Mouse (Mus musculus) limb, embryonic 15.5 days (tissue): ENCODE measurements around the gene Sepsecs. TPM values are rescaled to one million over a fixed set of nuclear protein-coding genes. Genes with fewer than 3 reads are reported as not detected.

ENCODE experiments used
- ATAC-seq: fragments of 200-750 bp; cut with Nextera tagmentation; 2 replicates; pipeline ENCODE4 v1.8.0; 2017; ENCODE audit warnings: low read depth, moderate TSS enrichment; ENCODE audit not compliant: insufficient number of reproducible peaks, low FRiP score, low TSS enrichment
- H3K27ac ChIP-seq: fragments of 300-500 bp; sonication (generic); 2 replicates; pipeline ENCODE4 v1.5.1; 2015; ENCODE audit warnings: moderate library complexity, mild to moderate bottlenecking, inconsistent platforms
- H3K27me3 ChIP-seq: fragments of 300-500 bp; sonication (generic); 2 replicates; pipeline ENCODE4 v1.6.1; 2015; ENCODE audit warnings: inconsistent platforms
- H3K36me3 ChIP-seq: fragments of 300-500 bp; sonication (generic); 2 replicates; pipeline ENCODE4 v1.6.1; 2015; ENCODE audit warnings: inconsistent platforms
- H3K4me1 ChIP-seq: fragments of 300-500 bp; sonication (generic); 2 replicates; pipeline ENCODE4 v1.6.1; 2015; ENCODE audit warnings: inconsistent platforms
- H3K4me2 ChIP-seq: fragments of 300-500 bp; sonication (generic); 2 replicates; pipeline ENCODE4 v1.6.1; 2015; ENCODE audit warnings: mild to moderate bottlenecking, inconsistent platforms
- H3K4me3 ChIP-seq: fragments of 300-500 bp; sonication (generic); 2 replicates; pipeline ENCODE4 v1.5.1; 2015; ENCODE audit warnings: mild to moderate bottlenecking, inconsistent platforms
- H3K9ac ChIP-seq: fragments of 300-500 bp; sonication (generic); 2 replicates; pipeline ENCODE4 v1.6.1; 2015; ENCODE audit warnings: inconsistent platforms
- H3K9me3 ChIP-seq: fragments of 300-500 bp; sonication (generic); 2 replicates; pipeline ENCODE4 v1.6.1; 2016; ENCODE audit warnings: inconsistent platforms
- WGBS: fragments of 180-500 bp; shearing (Covaris S2); methylation state at CpG from one replicate; pipeline ENCODE4 v1.1.7; 2015; 5-methylcytosine and 5-hydroxymethylcytosine counted together
- polyA plus RNA-seq: library from polyadenylated mRNA; unstranded; fragments of >200 nt; fragmentation: Nextera tagmentation; extraction: Ambion mirVana; gene quantifications from 2 replicates; pipeline ENCODE4 v1.2.1, GENCODE M21; 2015

Gene Sepsecs
- polyA plus RNA-seq, 1 experiment from 2014 or later: 8.5 TPM

DNA sequence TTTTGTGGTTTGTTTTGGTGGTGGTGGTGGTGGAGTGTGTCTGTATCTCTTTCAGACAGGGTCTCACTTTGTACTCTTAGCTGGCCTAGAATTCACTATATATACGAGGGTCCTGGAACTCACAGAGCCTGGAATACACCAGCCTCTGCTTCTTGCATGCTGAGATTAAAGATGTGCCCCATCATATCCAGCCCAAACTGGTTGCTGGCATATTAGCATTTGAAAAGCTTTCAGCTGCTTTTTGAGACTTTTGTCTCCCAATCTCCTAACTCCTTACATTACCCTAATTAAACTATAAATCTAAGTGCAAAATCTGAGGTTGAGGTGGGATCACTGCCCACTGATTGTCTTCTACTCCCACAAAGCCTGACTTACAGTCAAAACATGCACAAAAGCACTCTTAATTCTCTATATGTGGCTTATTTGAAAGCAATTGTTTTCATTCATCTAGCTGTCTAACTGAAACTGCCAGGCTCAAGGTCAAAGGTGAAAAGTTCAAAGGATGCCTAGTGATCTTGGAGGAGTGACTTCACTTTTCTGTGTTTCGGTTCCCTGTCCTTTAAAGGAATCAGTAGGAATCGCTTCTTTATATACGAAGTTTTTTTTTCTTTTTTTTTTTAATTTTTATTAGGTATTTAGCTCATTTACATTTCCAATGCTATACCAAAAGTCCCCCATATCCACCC, 5.0 kb upstream of the Sepsecs start:
- Histone ChIP-seq H3K4me1 (no peaks in the 10 kb centered on the region), H3K9me3 (no peaks in the 10 kb centered on the region), H3K36me3 (no peaks in the 10 kb centered on the region), H3K4me3 (no peak overlapping the region), H3K27ac (no peak overlapping the region), H3K4me2 (no peak overlapping the region), H3K9ac (no peak overlapping the region), H3K27me3 (0 out of 2 replicates have a peak, but pooled peaks cover 3% of the 10 kb centered on the region)
- 76% methylated on average over 4 of the region's 4 CpGs for WGBS
- no peak for ATAC-seq

DNA sequence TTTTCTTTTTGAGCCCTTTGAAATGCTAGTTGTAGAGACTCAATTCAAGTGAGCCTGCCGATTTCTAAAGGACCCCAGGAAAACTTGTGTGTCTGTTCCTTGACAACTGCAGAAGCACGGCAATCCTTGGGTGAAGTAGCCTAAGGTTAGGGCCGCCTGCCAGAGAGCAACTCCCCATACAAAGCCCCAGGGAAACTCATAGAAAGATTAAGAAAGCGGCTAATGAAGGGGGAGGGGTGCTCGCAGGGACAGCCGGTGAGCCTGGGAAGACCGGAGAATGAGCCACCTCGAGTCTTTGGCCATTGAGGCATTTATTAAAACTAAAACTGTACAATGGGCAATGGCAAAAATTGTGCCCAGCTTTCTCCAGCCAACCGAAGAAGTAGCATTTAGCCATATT, 3.8 kb upstream of the Sepsecs start:
- Histone ChIP-seq H3K4me3 (no peak overlapping the region), H3K9me3 (no peaks in the 10 kb centered on the region), H3K27me3 (0 out of 2 replicates have a peak, but pooled peaks cover 3% of the 10 kb centered on the region), H3K27ac (no peak overlapping the region), H3K4me1 (0 out of 2 replicates have a peak, but pooled peaks cover 4% of the 10 kb centered on the region), H3K36me3 (no peaks in the 10 kb centered on the region), H3K4me2 (no peak overlapping the region), H3K9ac (no peak overlapping the region)
- 45% methylated on average over 9 of the region's 9 CpGs for WGBS
- ATAC-seq: no peak

DNA sequence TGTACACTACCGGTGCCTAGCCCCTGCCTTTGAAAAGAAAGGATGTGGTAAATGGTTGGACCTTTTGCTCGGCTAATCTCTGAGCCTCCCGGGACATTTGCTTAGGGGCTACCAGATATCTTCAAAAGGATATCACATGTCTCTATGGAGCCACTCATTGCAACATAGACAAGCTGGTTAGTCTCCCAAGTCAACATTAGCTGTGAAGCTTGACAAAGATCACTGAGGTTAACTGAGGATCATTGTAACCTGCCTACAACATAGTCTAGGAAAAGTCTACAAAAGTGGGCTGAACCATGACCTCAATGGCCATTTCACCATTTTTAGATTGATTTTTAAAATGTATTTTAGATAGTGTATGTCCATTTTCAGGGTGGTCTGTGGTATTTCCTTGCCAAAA, 1.2 kb upstream of the Sepsecs start:
- Histone ChIP-seq H3K4me3 (no peak overlapping the region), H3K4me2 (no peak overlapping the region), H3K9ac (no peak overlapping the region), H3K27ac (no peak overlapping the region), H3K9me3 (no peaks in the 10 kb centered on the region), H3K27me3 (0 out of 2 replicates have a peak, but pooled peaks cover 3% of the 10 kb centered on the region), H3K36me3 (no peaks in the 10 kb centered on the region), H3K4me1 (peaks cover 8% of the 10 kb centered on the region; the same call in 1 of the 2 replicates)
- 87% methylated on average over 3 of the region's 3 CpGs for WGBS
- ATAC-seq: no peak

DNA sequence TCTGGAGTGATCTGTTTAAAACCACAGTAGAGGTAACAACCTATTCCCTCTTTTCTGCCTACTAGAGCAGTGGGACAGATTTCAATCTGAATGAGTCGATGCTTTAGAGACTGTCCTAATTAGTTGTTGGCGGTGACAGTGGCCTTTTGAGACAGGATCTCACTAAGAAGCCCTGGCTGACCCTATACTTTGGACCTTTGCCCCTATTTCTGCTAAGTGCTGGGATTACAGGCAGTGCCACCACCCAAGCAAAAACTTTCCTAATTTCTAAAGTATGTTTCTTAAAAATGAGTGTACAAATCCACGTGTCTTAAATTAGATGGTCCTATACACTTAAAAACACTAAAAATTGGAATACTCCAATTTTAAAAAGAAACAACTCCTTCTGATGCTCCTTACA, 2.7 kb downstream of the Sepsecs start:
- 83% methylated on average over 3 of the region's 3 CpGs for WGBS
- H3K27ac ChIP-seq: no peak overlapping the region
- ATAC-seq: no peak

DNA sequence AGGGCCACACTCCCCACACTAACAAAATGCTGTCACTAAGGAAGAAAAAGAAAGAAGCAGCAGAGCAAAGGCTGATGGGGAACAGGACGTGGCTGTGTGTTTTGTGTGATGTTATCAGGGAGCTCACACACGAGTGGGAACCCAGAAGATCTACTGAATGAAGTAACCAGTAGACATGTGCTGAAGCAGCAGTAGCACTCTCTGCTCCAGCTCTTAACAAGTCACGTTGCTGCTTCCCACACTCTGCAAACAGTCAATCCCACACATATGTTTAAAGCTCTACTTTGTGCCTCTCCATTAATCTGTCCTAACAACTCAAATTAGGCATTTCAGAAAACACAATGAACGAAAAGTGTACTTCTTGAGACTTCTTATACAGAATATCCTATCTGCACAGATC, 11.6 kb downstream of the Sepsecs start:
- Histone ChIP-seq H3K9me3 (no peaks in the 10 kb centered on the region), H3K4me2 (no peak overlapping the region), H3K4me1 (no peaks in the 10 kb centered on the region), H3K27me3 (no peaks in the 10 kb centered on the region), H3K27ac (no peak overlapping the region), H3K4me3 (no peak overlapping the region), H3K36me3 (peaks cover 29% of the 10 kb centered on the region), H3K9ac (no peak overlapping the region)
- 77% methylated on average over 4 of the region's 4 CpGs for WGBS
- ATAC-seq: no peak

More for the DNA sequence above, 2.7 kb downstream of the Sepsecs start:
- no peak overlapping the region for H3K4me3 ChIP-seq
- peaks cover 15% of the 10 kb centered on the region for H3K36me3 ChIP-seq
- H3K4me2 ChIP-seq: no peak overlapping the region
- no peaks in the 10 kb centered on the region for H3K27me3 ChIP-seq
- H3K4me1 ChIP-seq: peaks cover 8% of the 10 kb centered on the region; the same call in 1 of the 2 replicates
- H3K9ac ChIP-seq: no peak overlapping the region
- H3K9me3 ChIP-seq: no peaks in the 10 kb centered on the region

DNA sequence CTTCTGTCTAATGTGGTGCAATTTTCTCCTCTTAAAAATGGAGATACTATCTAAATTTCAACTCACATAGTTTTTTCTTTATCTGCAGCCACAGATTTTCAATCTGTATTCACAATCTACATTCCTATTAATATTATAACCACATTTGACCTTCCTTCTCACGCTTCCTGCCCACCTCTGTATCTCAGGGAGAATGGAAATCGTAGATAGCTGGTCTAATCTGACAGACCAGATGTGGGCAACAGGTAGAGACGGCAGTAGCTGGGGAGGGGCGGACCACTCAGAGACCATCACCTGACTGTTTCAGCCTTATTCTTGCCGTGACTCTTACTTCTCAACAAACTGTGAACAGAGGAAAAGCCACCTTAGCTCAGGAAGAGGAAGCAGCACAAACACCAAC, 12.2 kb downstream of the Sepsecs start:
- Histone ChIP-seq H3K36me3 (peaks cover 28% of the 10 kb centered on the region), H3K9ac (no peak overlapping the region), H3K27me3 (no peaks in the 10 kb centered on the region), H3K9me3 (no peaks in the 10 kb centered on the region), H3K4me1 (no peaks in the 10 kb centered on the region), H3K4me2 (no peak overlapping the region), H3K27ac (no peak overlapping the region), H3K4me3 (no peak overlapping the region)
- WGBS: 83% methylated on average over 5 of the region's 5 CpGs
- ATAC-seq: no peak

DNA sequence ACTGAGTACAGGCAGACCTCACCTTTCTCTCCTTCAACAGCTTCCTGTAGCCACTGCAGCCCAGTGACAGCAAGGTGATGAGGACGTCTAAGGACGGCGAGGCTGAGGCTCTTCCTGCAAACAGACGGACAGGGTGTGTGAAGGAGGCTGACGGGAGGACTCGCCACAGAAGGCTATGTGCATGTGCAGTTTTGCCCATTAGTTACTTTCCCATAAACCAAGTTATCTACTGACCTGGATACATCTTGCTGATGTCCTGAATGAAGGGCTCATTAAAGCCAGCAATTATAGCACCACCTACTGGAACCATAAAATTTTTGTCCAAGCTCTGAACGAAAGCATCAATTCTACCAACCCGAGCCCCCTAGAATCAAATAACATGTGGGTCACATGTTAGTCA, 13.5 kb downstream of the Sepsecs start:
- H3K4me2 ChIP-seq: no peak overlapping the region
- no peak overlapping the region for H3K9ac ChIP-seq
- 74% methylated on average over 8 of the region's 8 CpGs for WGBS
- no peak for ATAC-seq
- H3K9me3 ChIP-seq: no peaks in the 10 kb centered on the region
- peaks cover 29% of the 10 kb centered on the region for H3K36me3 ChIP-seq
- no peaks in the 10 kb centered on the region for H3K4me1 ChIP-seq
- no peak overlapping the region for H3K4me3 ChIP-seq
- no peak overlapping the region for H3K27ac ChIP-seq
- H3K27me3 ChIP-seq: no peaks in the 10 kb centered on the region

DNA sequence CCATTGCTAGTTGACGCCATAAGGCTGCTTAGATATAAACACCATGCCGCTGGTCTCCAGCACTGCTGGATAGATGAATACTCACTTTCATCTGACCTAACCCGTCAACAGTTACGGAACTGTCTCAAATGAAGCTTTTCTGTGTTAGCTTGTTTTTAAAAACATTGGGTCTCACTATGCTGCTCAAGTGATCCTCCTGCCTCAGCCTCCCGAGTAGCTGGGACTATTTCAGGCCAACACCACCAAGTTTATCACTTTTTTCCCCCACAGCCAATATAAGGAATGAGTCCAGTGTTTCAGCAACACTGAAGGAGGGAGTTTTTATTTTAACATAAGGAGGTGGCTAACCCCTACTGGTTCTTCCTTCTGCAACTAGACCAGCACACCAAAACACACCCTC, 14.5 kb downstream of the Sepsecs start:
- H3K9ac ChIP-seq: no peak overlapping the region
- H3K27me3 ChIP-seq: no peaks in the 10 kb centered on the region
- no peak overlapping the region for H3K27ac ChIP-seq
- H3K4me2 ChIP-seq: no peak overlapping the region
- H3K9me3 ChIP-seq: no peaks in the 10 kb centered on the region
- no peak overlapping the region for H3K4me3 ChIP-seq
- no peak for ATAC-seq
- no peaks in the 10 kb centered on the region for H3K4me1 ChIP-seq
- WGBS: 93% methylated on average over 5 of the region's 5 CpGs
- peaks cover 25% of the 10 kb centered on the region for H3K36me3 ChIP-seq

DNA sequence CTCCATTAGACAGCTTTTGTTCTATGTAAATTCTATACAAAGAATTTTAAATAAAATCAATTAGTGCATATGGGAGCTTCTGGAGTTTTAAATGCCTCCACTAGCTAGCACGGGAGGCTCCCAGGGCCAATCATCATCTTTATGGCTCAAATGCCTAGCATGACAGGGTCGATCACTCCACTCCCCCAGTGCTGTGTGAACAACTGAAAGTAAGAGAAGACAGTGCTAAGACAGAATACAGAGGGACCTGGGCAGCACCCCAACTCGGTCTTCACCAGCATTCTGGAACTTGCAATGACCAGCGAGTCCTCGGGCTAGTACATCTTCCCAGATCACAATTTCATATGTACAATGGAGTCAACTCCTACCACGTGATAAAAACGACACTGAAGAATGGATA, 16.9 kb downstream of the Sepsecs start:
- Histone ChIP-seq H3K27me3 (no peaks in the 10 kb centered on the region), H3K9ac (no peak overlapping the region), H3K4me2 (no peak overlapping the region), H3K36me3 (peaks cover 23% of the 10 kb centered on the region), H3K9me3 (no peaks in the 10 kb centered on the region), H3K27ac (no peak overlapping the region), H3K4me3 (no peak overlapping the region), H3K4me1 (no peaks in the 10 kb centered on the region)
- WGBS: 93% methylated on average over 7 of the region's 7 CpGs
- no peak for ATAC-seq

DNA sequence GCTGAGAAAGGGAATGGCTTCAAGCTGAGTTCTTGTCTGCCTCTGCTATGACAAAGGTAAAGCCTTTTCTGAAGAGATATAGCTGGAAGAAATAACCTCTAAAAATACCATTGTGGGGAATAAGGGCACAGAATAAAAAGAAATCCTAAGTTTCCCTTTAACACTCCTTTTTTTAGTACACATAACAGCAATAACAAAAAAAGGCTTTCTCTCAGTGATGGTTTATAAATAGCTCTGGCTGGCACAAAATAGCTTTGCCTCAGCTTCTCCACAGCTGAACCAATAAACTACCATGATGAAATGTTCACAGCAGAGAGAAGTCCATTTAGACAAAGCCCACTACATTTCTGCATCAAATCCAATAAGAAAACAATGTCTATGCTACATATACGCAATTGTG, 17.4 kb downstream of the Sepsecs start:
- no peak overlapping the region for H3K4me3 ChIP-seq
- WGBS: 77% methylated on average over 1 of the region's 1 CpGs
- no peak overlapping the region for H3K4me2 ChIP-seq
- H3K9me3 ChIP-seq: no peaks in the 10 kb centered on the region
- no peak overlapping the region for H3K27ac ChIP-seq
- peaks cover 20% of the 10 kb centered on the region for H3K36me3 ChIP-seq
- no peaks in the 10 kb centered on the region for H3K4me1 ChIP-seq
- no peak overlapping the region for H3K9ac ChIP-seq
- no peak for ATAC-seq
- H3K27me3 ChIP-seq: no peaks in the 10 kb centered on the region

DNA sequence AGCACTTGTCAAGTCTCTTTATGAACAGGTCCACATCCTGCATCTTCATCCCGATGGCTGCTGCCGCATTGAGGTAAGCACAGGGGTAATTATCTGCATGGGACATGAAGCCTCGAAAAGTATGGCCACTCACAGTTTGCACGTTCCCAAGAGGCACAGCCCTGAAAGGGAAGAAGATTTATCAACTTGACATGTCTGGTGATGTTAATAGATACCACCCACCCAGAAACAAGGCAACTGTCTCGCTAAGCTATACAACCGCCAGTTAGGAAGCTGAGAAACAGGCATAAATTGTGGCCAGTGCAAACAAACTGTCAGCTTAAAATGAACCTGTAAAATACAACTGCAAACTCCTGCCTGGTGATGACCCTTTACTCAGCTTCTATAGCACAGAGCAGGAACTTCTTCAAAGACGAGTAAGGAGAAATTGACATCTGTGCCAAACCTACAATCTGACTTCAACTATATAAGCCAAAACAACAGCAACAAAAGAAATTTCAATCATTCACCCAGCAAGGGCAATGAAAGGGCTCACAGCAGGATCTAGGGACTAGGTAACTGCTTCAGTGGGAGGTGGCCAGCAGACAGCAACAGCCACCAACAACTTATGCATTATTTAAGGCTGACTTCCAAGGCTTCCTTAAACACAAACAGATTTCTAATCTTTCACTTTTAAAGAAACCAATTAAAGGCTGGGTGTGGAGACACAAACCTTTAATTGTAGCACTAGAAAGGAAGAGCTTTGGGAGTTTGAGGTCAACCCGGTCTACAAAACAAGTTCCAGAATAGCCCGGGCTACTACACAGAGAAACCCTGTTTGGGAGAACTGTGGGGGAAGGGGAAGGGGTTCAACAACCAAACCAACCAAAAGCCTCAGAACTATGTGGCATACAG, 25.3 kb downstream of the Sepsecs start:
- Histone ChIP-seq H3K4me3 (no peak overlapping the region), H3K4me1 (no peaks in the 10 kb centered on the region), H3K9ac (no peak overlapping the region), H3K27ac (no peak overlapping the region), H3K4me2 (no peak overlapping the region), H3K9me3 (no peaks in the 10 kb centered on the region), H3K27me3 (no peaks in the 10 kb centered on the region), H3K36me3 (peaks cover 47% of the 10 kb centered on the region)
- ATAC-seq: no peak
- 42% methylated on average over 9 of the region's 9 CpGs for WGBS

DNA sequence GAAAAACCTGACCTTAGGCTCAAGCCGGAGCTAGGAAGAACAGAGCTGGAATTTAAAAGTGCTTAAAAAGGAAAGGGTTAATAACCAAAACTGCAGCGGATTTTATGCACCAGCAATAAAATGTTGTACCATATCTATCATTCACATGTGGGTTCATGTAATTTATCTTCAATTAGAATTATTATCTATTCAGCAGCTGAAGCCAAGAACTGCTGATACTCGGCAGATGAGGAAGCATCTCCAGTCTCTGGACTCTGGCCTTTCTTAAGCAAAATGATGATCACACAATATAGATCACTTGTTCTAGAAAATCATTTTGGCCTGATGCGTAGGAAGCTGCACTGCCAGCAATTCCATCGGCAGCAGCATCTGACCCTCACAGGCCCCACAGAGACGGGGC, 27.8 kb downstream of the Sepsecs start:
- no peaks in the 10 kb centered on the region for H3K27me3 ChIP-seq
- H3K36me3 ChIP-seq: peaks cover 43% of the 10 kb centered on the region
- no peak for ATAC-seq
- no peak overlapping the region for H3K9ac ChIP-seq
- no peak overlapping the region for H3K27ac ChIP-seq
- no peak overlapping the region for H3K4me2 ChIP-seq
- H3K4me3 ChIP-seq: no peak overlapping the region
- WGBS: 89% methylated on average over 6 of the region's 6 CpGs
- no peaks in the 10 kb centered on the region for H3K4me1 ChIP-seq
- H3K9me3 ChIP-seq: no peaks in the 10 kb centered on the region
